Comparison of ENCODE assay signal across 9 mouse cellular contexts in genomic region chr5:139110140-139110855, GRCm38 (mm10). TPM values are rescaled to one million over a fixed set of nuclear protein-coding genes. Genes with fewer than 3 reads are reported as not detected.
"Had no signal": no experiment of that assay in that cellular context is flagged by ENCODE, and none has a peak within 500 bp of the region (broad histone marks: within the 10 kb centered on the region; RNA-seq: fewer than 3 reads in every experiment).

No protein-coding gene starts in this region.

- H3K9me3 ChIP-seq: limb, embryonic 15.5 days; liver, embryonic 12.5 days; lung, embryonic 15.5 days; neural tube, embryonic 12.5 days had no signal

- DNase-seq: kidney, postnatal 25 days; midbrain, embryonic 14.5 days; thymus, adult 18-20 months had no signal

- H3K4me2 ChIP-seq: limb, embryonic 15.5 days; liver, embryonic 12.5 days; lung, embryonic 15.5 days; neural tube, embryonic 12.5 days had no signal

- H3K27ac ChIP-seq: left cerebral cortex, adult 2 months; limb, embryonic 15.5 days; liver, embryonic 12.5 days; lung, embryonic 15.5 days; neural tube, embryonic 12.5 days had no signal

- H3K4me1 ChIP-seq: liver, embryonic 12.5 days; lung, embryonic 15.5 days; neural tube, embryonic 12.5 days had no signal

- H3K9ac ChIP-seq: limb, embryonic 15.5 days; liver, embryonic 12.5 days; lung, embryonic 15.5 days; neural tube, embryonic 12.5 days had no signal

- ATAC-seq: liver, embryonic 12.5 days had no signal

- H3K36me3 ChIP-seq: liver, embryonic 12.5 days; lung, embryonic 15.5 days had no signal

- H3K4me3 ChIP-seq: left cerebral cortex, adult 2 months; limb, embryonic 15.5 days; liver, embryonic 12.5 days; lung, embryonic 15.5 days; neural tube, embryonic 12.5 days had no signal

- H3K27me3 ChIP-seq: limb, embryonic 15.5 days; liver, embryonic 12.5 days; lung, embryonic 15.5 days; neural tube, embryonic 12.5 days had no signal

RNA-seq across cellular contexts. Expression of gene Prkar1b, which starts 39.5 kb away (rescaled TPM):
- total RNA-seq: neutrophil, adult 5-6 weeks had no signal
